Mouse (Mus musculus): ENCODE measurements around the gene Rmi2.

- TF ChIP-seq CTCF (IDR thresholded peaks at IDR 0.05; ENCODE audit: borderline replicate concordance, insufficient read depth, low read length) (no peak), POLR2A (IDR thresholded peaks at IDR 0.05; ENCODE audit: low read depth, low read length) (no peak)
These were observed 9.0 kb upstream of the Rmi2 start for GRCm38 (mm10) chr16:10825840-10826239.
